Mouse (Mus musculus): ENCODE data around the gene Dab1. TPM values are rescaled to one million over a fixed set of nuclear protein-coding genes. Genes with fewer than 3 reads are reported as not detected.

Dab1 gene
- total RNA-seq, 2 experiments from 2014 or later: not detected

DNA sequence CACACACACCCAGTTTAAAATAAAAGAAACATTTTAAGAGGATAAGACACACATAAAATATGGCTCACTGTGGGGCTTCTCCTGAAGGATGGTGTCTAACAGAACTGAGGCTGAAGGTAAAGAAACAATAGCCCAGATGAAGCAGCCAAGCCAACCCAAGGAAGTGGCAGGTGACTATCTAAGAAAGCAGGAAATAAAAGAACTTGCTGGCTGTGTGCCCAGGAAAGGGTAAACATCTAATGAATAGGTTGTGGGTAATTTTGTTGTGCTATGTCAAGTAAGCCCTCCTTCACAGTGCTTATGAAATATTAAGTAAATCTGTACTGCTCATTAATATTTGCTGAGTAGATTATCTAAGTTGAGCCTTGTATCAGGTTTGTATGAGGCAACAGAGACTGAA is 438.0 kb downstream of the Dab1 start:
- ATAC-seq (replicated peaks; ENCODE audit: low FRiP score, poor library complexity, severe bottlenecking): no peak

DNA sequence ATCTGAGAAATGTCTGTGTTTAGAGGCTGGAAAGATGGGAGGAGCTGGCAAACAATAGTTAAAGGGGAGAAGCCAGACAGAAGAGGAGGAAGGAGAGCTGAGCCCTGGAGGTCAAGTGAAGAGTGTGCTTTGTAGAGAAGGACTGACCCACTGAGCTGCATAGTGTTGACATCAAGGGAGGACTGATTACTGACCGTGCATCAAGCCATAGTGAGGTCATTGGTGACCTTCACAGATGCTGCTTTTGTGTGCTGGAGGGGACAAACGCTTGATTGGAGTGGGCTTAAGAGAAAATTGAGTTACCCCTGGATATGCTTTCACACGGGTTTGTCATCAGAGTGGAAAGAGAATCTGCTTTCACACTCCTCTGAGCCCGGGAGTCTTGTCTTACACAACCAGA is 440.4 kb downstream of the Dab1 start:
- no peak for ATAC-seq (replicated peaks; ENCODE audit: low FRiP score, poor library complexity, severe bottlenecking)

DNA sequence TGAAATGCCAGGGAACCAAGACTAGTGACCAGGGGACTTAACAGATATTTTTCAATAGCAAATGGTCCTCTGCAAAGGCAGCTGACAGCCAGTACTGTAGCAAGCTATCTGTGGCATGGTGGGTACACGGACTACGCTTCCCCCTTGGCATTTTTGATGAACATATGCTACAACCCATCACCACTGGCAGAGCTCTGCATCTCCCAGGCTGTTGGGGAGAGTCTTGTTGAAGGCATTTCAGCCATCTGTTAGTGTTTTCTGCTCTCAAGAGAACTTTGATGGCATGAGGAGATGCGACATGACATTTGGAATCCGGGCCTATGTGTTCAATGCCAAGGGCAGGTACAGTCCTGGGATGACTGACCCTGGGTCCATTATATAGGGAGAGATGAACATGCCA is 443.2 kb downstream of the Dab1 start:
- ATAC-seq (replicated peaks; ENCODE audit: low FRiP score, poor library complexity, severe bottlenecking): no peak

DNA sequence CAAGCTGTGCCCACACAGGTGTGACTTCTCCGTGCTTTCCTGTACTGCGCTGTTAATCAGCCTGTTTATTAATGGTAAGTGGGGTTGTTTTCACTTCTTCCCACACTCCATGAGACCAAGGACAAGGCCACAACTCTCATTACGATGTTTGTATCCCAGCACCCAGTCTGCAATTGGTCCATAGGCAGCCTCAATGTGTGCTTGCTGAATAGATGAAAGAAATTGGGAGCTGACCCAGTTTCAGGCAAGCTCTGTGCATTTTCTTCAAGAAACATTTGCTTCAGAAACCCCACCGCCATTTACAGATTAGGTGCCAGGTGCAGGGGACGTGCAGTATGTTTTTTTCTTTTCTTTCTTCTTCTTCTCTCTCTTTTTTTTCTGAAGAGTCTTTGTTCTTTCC is 447.7 kb downstream of the Dab1 start:
- ATAC-seq (replicated peaks; ENCODE audit: low FRiP score, poor library complexity, severe bottlenecking): no peak

DNA sequence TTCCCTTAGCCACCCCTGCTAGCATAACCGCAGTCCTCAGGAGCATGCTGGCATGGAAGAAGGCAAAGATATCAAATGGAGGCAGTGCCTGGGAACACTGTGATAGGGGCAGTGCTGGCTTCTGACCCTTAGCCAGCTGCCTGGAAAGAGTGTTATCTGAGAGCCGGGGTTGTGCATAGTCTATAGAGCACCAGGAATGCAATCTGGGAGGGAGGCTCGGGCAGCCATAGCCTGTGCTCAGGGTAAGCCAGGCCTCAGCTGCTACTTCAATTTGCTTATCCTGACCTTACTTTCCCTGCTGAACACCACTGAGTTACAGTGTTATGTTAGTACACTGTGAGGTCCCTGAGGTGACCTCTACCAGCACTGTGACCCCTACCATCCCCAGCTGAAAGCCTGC is 448.6 kb downstream of the Dab1 start:
- ATAC-seq (replicated peaks; ENCODE audit: low FRiP score, poor library complexity, severe bottlenecking): no peak

DNA sequence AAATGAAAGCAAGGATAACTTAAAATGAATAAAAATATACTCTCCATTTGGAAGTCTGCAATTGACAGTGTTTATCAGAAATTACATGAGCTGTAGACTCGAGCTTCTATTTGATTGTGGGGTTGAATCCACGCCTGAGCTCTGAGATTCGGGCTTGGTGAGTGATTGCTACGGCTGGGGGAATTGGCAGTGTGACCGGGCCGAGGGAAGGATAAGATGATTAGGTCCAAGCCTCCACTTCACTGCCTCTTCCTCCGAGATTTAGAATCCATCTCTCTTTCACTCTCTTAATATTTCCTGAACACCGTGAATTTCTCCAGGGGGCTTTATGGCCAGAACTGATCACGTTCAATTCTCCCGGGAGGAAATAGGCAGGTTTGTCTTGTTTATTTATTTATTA is 452.1 kb downstream of the Dab1 start:
- no peak for ATAC-seq (replicated peaks; ENCODE audit: low FRiP score, poor library complexity, severe bottlenecking)

DNA sequence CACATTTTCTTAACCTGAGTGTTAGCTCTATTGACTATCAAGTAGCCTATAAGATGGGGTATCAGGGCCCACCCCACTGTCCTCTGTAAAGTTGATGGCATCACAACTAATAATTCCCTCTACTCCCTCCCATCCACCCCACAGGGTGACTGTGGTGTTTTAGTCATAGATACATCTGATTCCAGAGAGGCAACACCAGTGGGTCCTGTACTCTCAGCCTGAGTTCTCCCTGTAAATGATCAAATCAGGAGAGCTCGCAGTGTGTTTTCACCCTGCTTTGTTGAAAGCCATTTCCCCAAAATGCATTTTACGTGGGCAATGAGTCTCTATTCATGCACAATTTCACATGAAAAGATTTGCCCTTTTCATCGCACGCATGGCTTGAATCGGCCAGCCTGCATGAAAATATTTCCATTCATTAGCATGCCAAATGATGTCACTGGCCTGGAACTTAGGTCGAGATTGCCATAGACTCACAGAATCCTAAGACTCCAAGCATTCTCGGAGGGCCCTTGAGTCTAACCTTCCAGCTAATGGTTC is 454.8 kb downstream of the Dab1 start:
- ATAC-seq (replicated peaks; ENCODE audit: low FRiP score, poor library complexity, severe bottlenecking): no peak

DNA sequence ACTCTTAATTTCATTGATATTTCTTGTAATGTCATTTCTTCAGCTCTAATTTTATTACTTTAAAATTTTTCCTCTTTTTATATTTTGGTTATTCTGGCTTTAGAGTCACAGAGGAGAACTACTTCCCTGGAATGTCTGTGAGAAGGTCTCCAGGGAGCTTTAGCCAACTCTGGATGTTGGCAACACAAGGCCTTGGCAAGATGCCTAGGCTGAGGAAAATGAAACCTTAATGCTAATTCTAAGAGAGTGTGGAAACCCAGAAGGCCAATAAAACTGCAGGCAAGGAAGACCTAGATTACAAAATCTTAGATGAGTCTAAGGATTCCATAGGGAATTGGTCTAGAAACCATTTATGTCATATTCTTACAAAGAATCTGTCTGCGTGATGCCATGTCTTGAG is 458.6 kb downstream of the Dab1 start:
- ATAC-seq (replicated peaks; ENCODE audit: low FRiP score, poor library complexity, severe bottlenecking): no peak

DNA sequence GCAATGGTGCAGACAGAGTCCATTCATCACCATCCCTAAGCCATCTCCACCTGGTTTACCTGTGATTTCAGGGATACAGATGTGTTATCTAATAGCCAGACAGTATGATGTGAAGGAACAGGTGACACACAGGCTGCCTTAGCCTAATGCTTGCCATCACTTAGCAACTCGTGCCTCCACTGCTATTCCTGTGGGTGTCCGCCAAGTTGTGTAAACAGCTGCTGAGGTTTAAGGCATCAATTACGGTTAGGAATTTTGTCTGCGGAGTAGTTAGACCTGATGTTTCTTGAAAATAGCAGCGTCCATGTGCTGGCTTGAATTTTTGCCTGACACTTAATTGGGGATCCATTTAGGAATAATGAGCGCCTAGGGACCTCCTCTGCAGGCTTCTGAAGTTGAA is 487.1 kb downstream of the Dab1 start:
- no peak for ATAC-seq (replicated peaks; ENCODE audit: low FRiP score, poor library complexity, severe bottlenecking)

DNA sequence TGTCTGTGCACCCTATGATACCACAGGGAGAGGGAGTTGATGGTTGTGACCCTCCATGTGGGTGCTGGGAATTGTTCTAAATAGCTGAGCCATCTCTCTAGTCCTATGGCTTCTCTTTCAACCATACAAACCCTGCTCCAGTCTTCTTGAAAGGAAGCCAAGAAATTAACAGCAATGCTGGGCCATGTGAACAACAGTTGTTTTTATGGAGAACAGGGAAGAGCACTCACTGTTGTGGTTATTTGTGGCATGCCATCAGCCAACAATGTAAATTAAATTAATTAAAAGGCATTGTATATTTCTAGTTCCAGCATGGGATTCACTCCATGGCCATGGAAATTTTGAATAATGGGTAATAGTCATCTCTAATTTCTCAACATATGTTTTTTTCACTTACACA is 492.5 kb downstream of the Dab1 start:
- no peak for ATAC-seq (replicated peaks; ENCODE audit: low FRiP score, poor library complexity, severe bottlenecking)

DNA sequence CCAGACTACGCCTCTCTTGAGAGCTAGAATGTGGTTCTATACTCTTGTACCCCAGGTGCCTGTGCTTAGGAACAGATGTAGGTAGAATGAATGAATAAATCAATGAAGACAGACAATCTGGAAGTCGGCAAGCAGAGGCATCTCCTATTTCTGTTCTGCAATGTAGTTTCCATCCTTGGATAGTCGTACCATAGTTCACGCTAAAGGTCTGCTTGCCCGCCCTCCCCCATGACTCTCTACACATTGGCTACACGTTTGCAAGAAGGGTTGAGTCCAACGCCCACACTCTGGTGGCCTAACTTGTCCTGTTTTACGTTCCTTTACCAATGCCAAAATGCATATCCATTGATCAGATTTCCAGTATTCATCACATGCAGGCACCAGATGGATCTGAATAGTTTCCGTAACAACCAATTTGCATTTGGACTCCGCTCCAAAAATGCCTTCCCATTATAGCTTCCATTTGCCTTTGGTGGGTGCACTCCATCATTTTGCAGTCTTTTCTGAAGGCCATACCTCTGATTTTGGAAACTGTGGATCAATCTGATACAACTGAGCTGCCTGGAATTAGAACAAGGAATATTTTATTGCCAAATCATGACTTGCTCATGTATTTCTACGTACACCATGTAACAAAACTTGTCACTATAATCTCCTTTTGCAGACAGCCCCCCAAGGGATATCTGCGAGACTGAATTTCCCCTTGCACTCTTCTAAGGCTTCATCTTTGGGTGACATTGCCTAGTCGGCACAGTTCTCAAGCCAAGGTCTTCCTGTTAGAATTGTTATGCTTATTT is 494.2 kb downstream of the Dab1 start:
- no peak for ATAC-seq (replicated peaks; ENCODE audit: low FRiP score, poor library complexity, severe bottlenecking)

DNA sequence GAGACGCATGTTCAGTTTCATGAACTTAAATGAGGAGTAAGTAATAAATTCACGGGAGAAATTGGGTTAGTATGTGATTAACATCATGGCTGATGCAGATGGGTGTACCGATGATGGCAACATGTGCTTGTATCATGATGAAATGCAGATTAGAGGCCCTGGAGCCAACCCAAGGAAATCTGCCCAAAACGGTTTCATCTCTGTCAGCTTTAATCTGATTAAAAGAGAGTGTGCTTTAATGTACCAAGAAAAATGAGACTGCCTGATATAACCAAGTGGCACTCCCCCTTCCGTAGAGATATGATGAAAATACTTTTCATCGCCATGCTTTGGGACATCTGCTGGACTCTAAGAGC is 494.8 kb downstream of the Dab1 start:
- ATAC-seq (replicated peaks; ENCODE audit: low FRiP score, poor library complexity, severe bottlenecking): no peak

DNA sequence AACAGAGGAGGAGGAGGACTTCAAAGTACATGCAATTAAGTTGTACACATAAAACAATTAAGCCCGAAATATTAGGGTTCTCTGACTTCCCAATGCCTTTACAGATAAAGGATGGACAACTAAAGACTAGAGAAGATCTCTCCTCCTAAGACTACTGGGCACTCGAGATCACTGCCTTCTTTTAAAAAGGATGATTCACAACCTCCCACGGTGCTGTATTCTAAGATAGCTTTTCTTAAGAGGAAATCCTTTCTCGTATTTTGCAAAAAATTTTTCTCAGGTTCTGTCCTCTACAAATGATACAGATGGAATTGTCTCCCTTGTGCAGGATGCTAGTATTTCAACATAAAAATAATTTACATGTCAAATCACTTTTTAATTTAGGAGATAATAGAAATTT is 500.9 kb downstream of the Dab1 start:
- no peak for ATAC-seq (replicated peaks; ENCODE audit: low FRiP score, poor library complexity, severe bottlenecking)

DNA sequence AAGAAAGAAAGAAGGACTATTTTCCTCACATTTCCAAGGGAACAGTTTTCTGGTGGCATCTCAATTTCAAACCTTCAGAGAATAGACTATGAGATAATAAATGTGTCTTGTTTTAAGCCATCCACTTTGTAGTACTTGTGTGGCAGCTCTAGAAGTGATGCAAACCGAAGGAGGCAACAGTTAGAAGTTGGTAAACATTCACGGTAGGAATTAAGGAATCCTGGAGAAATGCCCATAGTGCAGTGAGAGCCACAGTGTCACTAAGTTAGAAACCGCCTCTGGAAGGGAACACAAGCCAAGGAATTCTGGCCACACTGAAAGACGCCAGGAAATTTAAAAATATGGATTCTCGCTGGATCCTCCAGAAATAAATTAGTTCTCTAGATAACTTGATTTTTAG is 502.8 kb downstream of the Dab1 start:
- no peak for ATAC-seq (replicated peaks; ENCODE audit: low FRiP score, poor library complexity, severe bottlenecking)

DNA sequence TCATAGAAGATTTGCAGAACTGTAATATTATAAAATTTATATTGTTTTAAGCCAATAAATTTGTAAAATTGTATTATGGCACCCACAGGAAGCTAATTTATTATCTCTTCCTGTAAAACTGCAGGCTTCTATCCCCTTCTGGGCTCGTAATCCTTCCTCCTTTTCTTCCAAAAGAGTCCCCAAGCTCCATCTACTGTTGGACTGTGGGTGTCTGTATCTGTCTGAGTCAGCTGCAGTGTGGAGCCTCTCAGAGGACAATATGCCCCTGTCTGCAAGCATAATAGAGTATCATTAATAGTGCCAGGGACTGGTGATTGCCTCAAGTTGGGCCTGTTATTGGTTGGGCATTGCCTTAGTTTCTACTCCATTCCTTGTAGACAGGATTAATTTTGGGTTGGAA is 503.2 kb downstream of the Dab1 start:
- ATAC-seq (replicated peaks; ENCODE audit: low FRiP score, poor library complexity, severe bottlenecking): no peak

DNA sequence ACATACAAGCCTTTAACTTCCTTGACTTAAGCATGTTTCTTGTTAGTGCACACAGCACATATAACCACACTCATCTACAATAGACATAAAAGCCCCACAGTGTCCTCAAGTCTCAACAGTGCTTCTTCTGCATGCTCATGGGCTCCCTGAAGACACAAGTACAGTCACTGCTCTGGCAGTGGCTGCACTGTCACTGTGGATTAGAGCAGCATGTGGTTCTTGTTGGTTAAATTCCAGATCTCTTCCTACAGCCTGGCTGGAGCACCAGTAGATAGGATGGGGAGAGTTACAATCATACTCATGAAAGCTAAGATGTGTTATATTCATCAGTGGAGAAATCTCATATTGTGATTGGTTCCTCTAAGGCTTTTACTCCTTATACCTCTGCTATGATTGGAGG is 534.5 kb downstream of the Dab1 start:
- ATAC-seq (replicated peaks; ENCODE audit: low FRiP score, poor library complexity, severe bottlenecking): no peak

DNA sequence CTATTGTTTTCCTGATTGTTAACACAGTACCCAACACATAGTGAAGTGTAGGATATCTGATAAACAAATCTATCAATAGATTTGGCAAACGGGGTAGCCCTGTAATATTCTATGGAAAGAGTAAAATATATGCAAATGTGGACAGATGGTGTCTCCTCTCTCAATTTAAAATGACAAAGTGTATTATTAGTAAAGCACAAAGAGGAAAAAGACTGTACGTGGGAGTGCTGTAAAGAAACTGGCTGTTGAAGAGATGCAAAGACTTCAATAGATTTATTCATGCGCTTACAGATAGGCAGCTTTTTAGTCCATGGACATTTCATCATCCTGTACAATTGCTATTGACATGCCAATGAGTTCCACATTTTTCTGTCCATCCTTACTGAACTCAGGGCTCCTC is 558.9 kb downstream of the Dab1 start:
- no peak for ATAC-seq (replicated peaks; ENCODE audit: low FRiP score, poor library complexity, severe bottlenecking)

DNA sequence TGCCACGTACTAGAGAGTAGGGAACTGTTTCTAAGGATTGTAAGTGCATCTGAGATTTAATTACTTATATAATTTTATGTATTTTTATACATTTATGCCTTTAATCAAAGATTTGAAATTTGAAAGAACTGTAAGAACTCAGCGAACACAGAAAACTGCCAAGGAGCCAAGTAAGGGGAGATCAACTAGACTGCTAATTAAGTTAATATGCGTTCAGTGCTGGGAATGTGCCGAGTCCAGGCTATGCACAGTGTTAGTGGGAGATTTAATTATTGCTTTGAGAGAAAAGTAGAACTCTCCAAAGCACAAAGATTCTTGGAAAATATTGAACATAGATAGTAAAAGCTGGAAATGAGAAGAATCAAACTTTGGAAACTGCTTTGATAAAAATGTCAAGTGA is 567.2 kb downstream of the Dab1 start:
- no peak for ATAC-seq (replicated peaks; ENCODE audit: low FRiP score, poor library complexity, severe bottlenecking)

DNA sequence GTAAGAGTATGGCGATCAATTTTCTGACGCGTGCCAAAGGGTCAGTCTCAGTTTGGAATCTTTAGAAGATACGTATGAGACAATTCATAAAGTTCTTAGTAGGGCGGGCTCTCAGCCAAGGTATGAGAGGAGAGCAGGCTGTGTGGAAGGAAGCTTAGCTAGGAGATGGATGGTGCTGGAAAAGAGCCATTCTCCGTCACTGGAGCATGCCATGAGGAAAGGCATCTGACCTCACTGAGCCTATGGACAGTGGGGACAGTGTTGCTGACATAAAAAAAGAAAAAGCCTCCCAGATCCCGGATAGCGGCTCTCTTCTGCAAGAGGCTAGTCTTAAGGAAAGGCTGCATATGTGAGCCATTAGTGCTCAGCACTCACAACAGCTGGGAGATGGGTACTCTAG is 579.5 kb downstream of the Dab1 start:
- no peak for ATAC-seq (replicated peaks; ENCODE audit: low FRiP score, poor library complexity, severe bottlenecking)

DNA sequence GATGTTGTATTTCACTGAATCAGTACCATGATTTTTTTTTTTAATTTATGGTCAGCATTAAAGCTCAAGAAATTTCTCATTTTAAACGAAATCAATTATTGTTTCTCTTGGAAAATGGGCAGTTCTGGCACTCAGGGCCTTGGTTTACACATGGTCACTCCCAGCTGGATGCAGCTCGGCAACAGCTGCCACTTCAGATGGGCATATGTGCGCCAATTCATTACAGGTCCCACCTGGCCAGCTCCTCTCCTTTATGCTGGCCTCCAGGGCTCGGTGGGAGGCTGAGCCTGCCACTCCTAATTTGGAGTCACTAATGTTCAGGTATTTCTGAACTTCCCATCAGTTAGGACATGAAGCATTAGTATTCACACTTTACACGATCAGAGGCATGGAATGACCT is 582.5 kb downstream of the Dab1 start:
- ATAC-seq (replicated peaks; ENCODE audit: low FRiP score, poor library complexity, severe bottlenecking): no peak

DNA sequence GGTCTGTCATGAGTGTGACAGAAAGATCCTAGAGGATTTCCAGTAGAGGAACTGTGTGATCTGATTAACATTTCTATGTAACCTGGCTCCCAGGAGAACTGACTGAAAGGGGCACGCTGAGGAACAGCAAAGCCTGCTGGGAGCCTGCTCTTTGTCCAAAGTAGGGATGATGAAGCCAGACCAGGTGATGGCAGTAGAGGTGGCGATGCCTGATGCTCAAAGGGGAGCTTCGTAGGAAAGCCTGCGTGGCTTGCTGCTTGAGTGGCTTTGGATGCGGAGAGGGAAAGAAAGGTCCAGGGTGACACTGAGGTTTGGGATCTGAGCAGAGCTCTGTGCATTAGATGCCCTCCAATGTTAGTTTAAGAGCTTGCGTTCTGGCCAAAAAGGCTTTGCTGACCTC is 584.9 kb downstream of the Dab1 start:
- no peak for ATAC-seq (replicated peaks; ENCODE audit: low FRiP score, poor library complexity, severe bottlenecking)

DNA sequence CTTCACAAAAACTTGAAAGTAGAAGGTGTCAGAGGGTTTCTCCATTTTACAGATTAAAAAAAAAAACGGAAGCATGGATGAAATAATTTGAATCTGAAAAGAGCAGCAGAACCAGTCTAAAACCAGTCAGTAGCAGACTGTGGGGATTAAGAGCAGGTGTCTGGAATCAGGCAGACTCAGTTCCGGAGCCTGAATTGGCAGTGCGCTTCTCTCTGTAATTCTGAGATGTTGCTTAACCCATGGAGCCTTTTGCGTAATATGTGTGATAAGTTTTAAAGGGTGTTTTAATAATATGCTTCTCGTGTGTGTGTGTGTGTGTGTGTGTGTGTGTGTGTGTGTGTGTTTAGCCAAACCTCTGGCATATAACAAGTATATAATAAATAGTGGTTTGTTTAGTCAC is 587.5 kb downstream of the Dab1 start:
- no peak for ATAC-seq (replicated peaks; ENCODE audit: low FRiP score, poor library complexity, severe bottlenecking)

All from erythroblast, adult 5-6 weeks (primary cell).